Mouse (Mus musculus) large intestine, adult 2 months (tissue): Measurements from ENCODE around the gene Scp2d1. TPM values are rescaled to one million over a fixed set of nuclear protein-coding genes. Genes with fewer than 3 reads are reported as not detected.

Experiments used
- polyA plus RNA-seq: library from polyadenylated mRNA; depleted of rRNA; stranded (reverse); fragments of >200 nt; gene quantifications from 2 replicates; pipeline ENCODE4 v1.2.3, GENCODE M21; 2012; rRNA removed

Gene Scp2d1
- polyA plus RNA-seq, 1 experiment, result not detected

Other genes with a start within 250 kb of the Scp2d1 start
- 4.4 and 4.7 TPM in 2 replicates for gene Smim26, start 229.6 kb upstream of the Scp2d1 start, polyA plus RNA-seq
- 6.5 and 6.7 TPM in 2 replicates for gene Dtd1, start 223.8 kb upstream of the Scp2d1 start, polyA plus RNA-seq